Mouse (Mus musculus): ENCODE results near the gene Aurkc.

- no peak for TF ChIP-seq CTCF (IDR thresholded peaks at IDR 0.05; ENCODE audit: borderline replicate concordance, insufficient read depth, low read depth, low read length)
- TF ChIP-seq POLR2A (IDR thresholded peaks at IDR 0.05; ENCODE audit: borderline replicate concordance, insufficient read depth, low read length): no peak
These were observed 32.3 kb downstream of the Aurkc start for GRCm38 (mm10) chr7:7027445-7027844.
